Mouse (Mus musculus): ENCODE results near the gene Nell2.
"Not testable (repeated sequence)": the region's sequence is repeated elsewhere in the genome, so short reads cannot be mapped to it uniquely, and the experiment has no call there.

Nell2 gene

DNA sequence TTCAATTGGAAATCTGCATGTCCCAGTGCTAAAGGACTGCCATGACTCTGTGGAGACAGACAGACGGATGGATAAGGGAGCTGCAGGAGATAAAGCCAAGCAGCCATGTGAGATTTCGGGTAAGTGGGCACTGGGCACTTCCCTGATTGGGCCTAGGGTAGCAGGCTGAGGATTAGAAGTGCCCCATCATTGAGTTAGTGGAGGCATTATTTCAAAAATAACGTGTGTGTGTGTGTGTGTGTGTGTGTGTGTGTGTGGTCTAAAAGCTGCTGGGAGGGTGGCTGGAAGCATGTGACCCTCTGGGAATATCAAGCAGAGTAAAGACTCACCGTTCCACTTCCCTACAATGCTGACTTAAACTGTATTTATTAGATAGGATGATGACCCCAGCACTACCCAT is 195.1 kb downstream of the Nell2 start:
- DNase-seq = no peak

DNA sequence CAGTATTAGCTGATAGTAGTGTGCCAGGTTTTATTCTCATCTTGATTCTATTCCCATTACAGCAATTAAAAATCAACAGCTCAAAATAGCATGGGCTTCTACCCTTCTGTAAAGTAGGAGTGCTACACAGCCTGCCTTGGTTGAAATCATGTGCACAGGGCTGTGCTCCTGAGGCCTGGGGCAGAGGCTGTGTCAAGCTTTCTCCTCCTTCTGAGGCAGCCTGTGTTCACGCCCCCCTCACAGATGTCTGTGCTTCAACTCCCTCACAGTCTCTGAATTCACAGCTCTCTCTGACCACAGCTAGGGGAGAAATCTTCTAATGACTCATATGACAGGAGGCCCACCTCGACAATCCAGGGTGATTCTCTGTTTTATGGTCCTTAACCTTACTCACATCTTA is 197.4 kb downstream of the Nell2 start:
- DNase-seq = no peak

DNA sequence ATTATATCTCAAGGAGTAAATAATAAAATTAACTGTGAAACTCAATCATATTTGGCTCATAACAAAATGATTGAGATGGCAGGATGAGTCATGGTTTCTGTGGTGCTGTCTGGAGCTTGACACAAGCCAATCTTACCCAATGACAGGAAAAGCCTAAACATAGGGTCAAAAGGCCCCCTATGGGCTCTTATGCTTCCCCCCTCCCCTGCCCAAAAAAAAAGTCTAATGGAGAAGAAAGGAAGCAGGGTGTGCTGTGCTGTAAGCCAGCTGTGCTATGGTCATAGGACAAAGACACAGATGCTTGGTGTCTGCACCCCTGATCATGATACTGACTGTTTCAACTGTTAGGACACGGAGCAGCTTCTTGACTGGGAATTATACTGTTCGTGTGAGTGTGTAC is 205.6 kb downstream of the Nell2 start:
- no peak for DNase-seq

DNA sequence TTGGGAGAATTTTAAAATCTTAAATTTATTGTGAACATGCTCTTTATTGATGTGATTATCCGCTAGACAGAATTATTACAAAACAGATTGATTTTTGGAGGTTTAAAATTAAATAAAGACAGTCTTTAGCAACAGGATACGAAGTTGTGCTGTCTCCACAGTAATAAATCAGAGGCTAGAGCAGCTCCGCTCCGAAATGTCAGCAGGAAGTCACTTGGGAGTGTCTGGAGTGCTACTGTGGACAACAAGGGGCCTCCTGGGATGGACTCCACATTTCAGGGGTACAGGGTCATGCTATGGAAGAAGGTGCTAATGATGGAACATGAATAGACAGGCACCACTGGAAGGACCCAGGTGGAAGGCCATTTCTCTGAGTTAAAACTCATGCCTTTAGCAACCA is 211.7 kb downstream of the Nell2 start:
- DNase-seq = no peak

DNA sequence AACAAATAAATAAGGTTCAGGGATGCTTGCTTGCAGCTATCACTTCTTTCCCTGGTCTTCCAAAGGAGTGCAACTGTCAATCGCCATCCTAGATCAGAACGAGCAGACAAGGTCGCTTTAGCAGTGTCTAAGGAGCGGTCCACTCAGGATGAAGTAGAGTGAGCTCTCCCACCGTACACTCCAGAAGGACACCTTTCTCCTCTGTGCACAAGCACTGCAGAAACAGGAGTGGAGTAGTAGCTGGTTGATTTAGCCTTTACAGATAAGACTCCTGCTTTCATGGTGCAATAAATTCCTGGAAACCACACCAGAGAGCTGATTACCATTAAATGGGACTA is 213.6 kb downstream of the Nell2 start:
- DNase-seq = no peak

DNA sequence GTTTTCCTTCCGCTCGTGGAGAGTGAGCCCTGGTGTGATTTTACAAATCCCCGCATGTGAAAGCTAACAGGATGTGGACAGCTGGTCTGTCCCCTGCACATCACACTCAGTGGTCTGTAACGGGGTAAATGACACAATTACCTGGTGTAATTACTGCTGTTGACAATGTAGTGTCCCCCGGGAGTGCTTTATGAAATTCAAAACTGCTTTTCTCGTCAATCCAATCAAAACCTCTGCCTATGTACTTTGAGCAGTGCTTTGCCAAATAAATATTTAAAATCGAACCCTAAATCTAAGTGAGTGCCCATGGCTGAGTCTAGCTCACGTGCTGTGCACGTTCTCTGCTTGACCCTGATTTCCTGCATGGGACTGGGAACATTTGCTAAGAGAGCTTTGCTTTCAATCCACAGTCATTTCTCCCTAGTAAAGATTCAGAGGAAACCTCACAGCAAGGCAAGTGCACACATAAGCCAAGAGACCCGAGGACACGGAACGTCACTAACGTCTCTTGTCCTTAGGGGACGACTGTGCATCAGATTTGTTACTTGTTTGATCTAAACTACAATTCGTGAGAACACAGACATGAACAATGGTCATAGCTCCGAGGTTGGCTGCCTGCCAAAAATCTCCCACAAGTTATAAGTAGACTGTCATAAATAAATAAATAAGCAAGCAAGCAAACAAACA is 214.1 kb downstream of the Nell2 start:
- DNase-seq = no peak

DNA sequence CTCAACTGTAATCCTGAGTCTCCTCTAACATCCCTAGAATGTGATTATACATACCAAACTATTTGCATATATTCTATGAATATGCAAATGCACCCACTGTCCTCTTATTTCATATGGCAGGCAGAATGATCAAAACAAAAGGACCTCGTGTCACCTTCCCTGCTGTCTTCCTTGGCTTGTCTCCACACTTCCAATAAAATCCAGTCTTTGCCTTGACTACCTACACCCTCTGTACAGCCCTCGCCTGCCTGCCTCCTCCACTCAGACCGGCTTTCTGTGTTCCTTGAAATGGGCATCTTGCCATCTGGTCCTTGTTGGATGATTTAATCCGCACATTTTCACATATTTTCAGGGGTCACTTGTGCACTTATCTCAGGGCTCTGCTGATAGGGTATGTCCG is 215.1 kb downstream of the Nell2 start:
- DNase-seq = no peak

DNA sequence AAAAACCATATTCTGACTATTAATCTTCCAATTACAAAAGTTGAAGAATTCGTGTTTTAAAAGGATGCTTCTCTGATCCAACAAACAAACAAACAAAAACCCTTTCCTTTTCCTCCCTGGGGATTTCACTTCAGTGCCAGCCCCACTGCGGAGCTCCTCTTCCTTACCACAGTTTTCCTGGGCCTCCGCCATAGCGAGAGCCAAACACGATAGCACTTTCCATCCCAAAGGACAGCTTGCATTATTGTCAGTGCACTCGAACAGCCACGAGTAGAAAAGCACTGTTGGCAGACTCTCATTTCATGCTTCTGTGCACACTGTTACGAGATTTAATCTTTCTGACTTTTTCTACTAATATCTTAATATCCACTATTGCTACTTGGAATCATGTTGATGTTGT is 224.3 kb downstream of the Nell2 start:
- DNase-seq = no peak

DNA sequence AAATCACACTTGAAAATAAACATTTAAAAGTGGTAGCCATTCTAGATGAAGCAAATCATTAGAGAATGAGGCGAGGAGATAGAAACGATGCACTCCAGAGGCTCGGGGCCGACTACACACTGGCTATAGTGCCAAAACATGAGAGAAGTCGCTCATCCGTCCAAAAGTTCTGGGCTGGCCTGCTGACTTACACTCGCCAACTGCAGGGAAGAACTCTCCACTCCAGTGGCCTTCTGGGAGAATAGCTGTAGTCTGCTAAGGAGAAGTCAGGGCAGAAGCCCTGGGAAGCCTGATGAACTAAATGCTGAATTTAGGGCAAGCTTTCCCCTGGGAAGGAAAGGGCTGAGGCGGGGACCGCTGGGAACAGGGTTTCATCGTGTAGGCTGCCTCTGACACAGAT is 231.8 kb downstream of the Nell2 start:
- no peak for DNase-seq

DNA sequence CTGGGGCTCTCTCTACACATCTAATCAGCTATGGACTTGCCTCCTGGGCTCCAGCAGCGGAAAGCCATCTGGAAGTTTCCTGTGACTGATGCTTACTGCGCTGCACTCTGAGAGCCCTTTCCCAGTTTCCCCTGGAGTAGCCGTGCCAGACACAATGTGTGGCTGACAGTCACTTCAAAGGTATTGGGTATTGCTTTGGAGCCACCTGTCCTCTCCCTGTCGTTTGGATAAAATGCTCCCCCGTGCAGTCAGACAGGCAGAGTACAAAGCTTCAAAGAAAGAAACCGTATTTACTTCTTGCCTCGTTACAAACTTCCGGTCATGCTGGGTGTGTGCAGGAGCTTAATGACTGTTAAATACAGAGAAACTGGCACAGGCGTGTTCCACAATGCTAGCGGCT is 239.3 kb downstream of the Nell2 start:
- DNase-seq = no peak

DNA sequence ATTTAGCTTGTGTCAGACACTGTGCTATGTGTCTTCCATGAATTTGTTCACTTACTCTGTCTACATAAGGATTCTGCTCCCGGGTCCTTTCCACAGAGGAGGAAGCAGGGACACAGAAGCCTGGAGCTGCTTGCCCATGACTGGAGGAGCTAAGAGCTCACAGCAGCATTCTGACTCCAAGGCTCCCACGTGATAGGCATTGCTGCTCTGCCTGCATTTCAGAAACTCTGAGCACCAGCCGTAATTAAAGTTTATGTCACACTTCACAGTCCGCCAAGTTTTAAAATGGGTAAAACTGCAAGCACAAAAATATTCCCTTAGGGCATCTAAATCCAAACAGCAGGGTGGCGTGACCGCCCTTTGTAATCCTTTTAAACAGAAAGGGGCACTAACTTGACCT is 243.2 kb downstream of the Nell2 start:
- DNase-seq = no peak

DNA sequence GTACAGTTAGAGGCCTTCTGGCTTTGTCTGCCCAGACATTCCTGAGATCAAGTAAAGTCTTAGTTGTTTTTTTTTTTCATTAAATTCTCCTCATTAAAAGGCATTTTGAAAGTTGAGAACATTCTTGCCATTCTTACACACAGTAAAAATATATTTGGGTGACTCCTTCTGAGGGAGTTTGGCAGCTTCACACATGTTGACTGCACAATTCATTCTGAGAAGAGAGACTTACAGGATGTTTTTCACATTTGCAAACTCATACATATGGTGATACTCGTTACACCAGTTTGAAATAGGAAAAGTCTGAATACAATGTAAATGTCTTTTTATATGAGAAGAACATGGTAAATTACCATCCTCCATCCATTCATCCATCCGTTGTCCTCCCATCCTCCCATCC is 247.4 kb downstream of the Nell2 start:
- DNase-seq = no peak

DNA sequence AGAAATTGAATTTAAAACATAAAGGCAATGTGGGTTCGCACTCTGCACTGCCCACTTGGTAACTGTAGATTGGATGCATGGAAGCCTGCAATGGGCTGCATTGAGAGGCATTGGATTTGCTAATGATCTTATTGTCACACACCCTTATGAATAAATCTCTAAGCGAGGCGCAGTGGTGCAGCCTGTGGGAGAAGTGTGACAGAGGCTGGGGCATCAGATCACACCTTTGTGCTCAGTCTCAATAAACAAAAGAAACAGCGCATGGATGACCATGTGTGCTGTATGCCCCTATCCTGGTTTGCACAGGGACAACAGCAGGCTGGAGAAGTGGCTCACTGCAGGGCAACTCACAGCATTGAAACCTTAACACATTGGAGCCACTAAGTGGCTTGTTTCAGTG is 250.4 kb downstream of the Nell2 start:
- DNase-seq = no peak

DNA sequence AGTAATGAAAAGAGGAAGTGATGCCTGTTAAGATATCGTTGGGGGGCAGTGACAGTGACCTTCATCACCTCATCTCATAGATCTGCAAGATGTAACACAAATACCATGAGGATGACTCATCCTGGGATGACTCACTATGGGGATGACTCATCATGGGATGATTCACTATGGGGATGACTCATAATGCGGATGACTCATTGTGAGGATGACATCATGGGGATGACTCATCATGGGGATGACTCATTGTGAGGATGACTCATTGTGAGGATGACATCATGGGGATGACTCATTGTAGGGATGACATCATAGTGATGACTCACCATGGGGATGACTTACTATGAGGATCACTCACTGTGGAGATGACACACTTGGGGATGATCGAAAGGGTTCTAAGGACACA is 251.8 kb downstream of the Nell2 start:
- no peak for DNase-seq

DNA sequence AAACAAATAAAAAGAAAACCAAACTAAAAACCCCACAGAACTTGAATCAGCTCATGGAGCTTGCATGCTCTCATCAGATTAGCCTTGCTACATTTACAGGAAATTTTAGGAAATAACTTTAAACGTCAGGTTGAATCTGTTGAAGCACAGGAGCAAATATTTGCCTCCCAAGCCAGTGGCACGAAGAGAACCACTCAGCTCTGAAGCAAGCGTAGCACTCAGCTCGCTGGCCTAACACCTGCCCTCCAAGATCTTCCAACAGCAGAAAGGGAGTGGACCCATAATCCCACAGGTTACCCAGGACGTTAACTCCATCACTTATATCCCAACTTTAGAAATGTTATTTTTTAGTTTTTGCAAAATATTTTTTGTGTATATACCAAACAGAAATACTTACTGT is 252.8 kb downstream of the Nell2 start:
- no peak for DNase-seq

DNA sequence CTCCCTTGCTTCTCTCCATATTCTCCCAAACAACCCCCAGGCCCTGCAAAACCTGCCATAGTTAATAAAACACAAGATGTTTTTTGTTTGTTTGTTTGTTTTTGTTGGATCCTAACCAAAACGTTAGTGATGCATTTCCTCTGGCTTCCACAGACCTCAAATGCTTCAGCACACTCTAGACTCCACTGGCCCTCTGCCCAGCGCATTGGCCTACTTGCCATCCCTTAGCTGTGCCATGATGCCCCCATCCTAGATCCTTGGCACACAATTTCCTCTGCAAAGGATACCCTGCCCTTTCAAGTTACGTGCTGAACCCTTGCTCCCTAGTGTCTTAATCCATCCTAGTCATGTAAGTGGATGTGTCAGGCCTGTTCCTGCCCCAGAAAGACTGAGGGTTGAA is 255.1 kb downstream of the Nell2 start:
- DNase-seq = no peak

DNA sequence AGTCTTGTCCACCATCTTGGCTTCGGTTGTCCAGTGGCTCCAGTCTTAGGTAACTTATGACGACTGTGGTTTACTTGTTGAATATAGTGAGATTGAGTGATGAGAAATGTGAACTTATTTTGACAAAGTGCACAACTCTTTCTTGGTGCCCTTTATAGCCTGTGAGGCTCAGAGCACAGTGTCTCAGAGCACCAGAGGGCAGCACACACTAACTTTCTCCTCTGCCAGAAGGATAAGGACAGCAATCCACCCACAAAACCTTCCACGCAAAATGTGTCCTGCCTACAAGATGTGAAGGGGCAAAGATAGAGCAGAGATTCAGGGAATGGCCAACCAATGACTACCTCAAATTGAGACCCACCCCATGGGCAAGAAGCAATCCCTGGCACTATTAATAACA is 256.2 kb downstream of the Nell2 start:
- no peak for DNase-seq

DNA sequence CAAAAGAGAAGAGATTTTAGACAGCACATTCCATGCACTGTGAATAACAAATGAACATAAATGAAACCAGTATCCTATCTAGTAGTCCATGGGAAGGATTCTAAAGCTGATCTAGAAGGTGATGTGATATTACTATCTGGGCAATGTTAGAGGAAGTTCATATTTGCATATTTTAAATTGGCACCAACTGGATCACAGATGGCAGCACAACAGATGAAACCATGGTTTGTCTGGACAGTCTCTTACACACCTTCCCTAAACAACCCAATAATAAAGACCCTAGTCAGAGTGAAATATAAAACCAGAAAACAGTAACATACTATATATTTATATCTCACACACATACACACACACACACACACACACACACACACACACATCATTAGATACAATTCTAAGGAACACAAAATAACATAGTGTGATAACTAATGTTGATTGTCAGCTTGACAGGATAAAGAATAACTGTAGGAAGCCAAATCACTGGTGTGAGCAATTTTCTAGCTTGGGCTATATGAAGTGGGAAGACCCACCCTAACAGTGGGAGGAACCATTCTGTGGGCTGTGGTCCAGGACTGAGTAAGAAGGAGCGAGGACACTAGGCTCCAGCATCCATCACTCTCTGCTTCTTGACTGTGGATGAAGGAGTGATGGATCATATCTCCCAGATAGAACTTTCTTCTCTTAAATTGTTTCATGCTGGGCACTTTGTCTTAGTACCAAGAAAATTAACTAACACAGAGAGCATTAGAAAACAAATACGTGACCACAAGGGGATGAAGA is 268.5 kb downstream of the Nell2 start:
- DNase-seq = no peak

DNA sequence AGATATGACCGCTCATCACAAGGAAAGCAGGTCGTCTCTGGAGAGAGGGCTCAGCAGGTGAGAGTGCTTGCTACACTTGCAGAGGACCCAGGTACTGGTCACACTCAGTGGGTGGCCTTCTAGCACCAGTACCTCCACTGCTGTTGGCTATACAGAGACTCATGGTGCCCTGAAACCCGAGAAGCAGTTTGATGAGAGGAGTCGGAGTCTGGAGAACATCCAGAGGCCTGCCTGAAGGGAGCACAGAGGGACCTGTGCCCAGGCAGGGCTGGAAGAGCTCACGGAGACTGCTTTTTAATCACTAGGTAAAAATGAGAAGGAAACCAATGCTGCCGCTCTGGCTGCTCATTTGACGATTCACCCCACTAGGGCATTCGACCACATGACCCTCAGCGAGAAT is 271.2 kb downstream of the Nell2 start:
- DNase-seq = no peak

DNA sequence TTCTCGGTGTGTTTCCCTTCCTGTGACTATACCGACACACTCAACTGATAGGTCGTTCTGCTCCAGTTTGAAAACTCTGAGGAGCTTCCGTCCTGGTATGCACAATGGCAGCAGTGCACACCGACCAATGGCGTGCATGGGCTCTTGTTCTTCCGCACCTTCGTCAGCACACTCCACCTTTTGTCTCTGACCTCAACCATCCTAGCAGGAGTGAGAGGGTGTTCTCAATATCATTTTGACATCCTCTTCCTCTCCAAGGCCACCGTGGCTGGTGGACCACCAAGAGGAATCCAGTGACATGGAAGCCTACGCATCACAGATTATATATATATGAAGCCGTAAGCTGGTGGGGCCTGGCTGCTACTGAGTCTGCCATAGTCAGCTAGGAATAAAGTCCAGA is 282.8 kb downstream of the Nell2 start:
- no peak for DNase-seq

DNA sequence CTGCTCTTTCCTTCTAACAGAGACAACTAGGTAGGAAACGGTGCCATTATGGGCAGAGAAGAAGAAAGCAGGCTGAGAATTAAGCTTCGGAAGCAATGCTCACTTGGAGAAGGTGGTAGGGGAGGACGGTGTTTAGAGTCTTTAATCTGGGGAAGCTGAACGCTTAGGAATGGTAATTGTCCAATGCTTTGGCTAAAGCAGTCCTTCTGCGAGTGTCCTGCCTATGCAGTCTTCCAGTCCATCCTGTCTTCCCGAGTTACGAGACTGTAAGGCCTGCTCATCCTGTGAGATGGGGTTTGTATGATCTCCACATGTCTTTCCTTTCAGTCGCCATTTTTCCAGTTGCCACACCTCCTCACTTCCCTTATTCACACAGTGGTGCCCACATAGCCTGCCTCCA is 284.5 kb downstream of the Nell2 start:
- DNase-seq = no peak

DNA sequence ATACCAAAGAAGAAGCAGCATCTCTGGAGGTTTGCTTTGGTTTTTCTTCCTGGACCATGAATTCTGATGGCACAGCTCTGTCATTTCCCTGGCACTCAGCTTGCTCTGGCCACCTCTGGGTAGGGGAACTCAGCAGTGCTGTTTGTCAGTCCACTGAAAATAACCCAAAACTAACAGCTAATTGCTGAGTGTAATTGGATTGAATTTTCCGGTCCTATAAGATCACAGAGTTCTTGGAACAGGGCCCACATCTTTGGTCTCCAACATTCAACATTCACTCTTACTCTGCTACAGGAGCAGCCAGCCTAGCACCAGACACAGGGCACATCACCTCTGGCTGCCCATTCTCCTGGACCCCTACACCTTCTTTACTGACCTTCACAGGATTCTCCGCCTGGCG is 287.2 kb downstream of the Nell2 start:
- no peak for DNase-seq

DNA sequence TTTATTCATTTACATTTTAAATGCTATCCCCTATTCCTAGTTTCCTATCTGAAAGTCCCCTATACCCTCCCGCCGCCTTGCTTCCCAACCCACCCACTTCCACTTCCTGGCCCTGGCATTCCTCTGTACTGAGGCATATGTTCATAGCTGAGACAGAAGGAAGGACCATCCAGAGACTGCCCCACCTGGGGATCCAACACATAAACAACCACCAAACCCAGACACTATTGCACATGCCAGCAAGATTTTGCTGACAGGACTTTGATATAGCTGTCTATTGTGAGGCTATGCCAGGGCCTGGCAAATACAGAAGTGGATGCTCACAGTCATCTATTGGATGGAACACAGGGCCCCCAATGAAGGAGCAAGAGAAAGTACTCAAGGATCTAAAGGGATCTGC is 291.3 kb downstream of the Nell2 start:
- not testable (repeated sequence) for DNase-seq

DNA sequence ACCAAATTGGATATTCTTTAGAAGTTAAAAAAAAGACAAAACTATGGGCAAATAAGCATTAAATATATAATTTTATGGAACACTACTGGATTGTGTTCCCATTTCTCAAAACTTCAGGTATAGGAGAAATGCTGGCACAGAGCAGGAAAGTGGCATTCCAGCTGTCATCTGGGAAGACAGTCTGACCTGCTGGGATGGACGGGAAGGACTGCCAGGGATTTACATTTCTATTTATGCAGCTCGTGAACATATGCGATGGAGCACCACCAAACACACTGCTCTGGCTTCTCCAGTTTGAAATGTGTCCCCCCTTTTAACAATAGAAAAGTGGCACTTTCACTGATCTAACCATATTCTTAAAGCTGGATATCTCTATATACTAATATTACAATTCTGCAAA is 291.9 kb downstream of the Nell2 start:
- DNase-seq = no peak

DNA sequence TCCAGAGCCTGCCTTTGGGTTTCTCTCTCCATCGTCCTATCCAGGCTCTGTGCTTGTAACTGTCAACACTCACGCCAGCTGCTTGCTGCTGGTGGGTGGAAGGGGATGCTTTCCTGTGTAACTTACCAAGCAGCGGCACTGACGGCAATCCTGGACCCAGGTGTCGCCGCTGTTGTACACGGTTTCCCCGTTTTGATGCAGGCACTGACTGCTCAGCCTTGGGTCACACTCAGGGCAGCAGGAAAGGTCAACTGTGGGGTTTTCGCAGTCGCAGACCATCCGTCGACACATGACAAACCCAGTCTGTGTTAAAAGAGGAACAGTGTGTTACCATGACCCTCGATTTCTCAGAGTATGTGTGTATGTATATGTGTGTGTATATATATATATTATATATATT is 297.2 kb downstream of the Nell2 start:
- no peak for DNase-seq

Data from thymus, postnatal 4 days (tissue).